Mouse (Mus musculus) c-Kit-positive CD71-negative TER-119-negative erythroid progenitor cells, embryonic 14.5 days (primary cell): ENCODE results near the gene Ptgis.
A peak's percentile ranks its signal among the peaks of the same experiment; 100 is the strongest.
"Not testable (repeated sequence)": the region's sequence is repeated elsewhere in the genome, so short reads cannot be mapped to it uniquely, and the experiment has no call there.

ENCODE experiments used
- DNase-seq: peaks from one replicate; pipeline ENCODE4 v3.0.0-alpha.2; 2013; ENCODE audit warnings: low read depth

Ptgis gene

DNA sequence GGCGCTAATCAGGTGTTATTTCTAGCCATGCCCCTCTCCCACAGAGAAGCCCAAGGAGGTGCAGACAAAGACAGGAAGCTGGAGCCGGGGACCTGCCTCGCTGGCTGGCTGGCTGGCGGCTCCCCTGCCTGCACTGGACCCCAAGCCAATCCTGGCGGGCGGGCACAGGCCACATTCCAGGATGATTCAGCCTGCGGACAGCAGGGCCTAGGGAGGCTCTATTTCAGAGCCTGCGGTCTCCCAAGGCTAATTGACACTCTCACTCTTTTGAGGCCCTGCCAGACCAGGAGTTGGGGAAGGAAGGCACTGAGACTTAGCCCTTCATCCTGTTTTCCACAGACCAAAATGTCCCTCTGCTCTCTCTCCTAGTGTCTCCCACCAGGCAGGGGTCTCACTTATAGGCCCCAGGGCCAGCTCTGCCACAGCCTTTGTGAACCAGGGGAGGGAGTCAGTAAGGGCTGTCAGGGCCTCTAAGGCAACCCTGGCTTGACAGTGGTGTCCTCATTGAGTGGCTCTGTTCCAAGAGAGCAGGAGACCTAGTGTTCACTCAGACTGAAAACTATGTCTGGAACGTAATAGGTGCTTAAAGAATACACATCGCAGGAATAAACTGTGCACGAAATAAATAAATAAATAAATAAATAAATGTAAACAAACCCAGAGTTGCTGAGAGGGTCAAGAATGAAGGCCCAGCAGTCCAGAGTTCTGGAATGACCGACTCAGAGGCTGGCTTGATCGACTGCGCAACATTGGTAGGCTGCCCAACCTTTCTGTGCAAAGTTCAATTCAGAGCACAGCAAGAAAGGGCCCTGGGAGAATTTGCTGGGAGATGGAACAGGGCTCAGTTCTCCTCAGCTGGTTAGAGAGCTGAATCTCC is 8.0 kb downstream of the Ptgis start:
- DNase-seq: no peak

DNA sequence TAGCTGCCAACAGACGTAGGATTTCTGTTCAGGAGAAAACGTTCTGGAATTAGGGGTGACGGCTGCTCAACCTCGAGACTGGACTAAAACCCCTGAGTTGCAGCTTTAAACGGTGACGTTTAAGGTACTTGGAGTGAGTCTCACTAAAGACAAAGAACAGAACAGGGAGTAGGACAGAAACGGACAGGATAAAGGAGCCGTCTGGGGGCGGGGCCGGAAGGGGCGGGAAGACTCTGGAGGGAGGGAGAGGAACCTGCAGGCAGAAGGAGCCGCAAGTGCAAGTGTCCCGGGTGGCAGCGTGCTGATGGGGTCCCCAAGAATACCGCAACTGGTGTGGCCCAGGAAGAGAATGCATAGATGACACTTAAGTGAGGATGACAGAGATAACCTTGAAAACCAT is 9.8 kb downstream of the Ptgis start:
- DNase-seq: no peak

DNA sequence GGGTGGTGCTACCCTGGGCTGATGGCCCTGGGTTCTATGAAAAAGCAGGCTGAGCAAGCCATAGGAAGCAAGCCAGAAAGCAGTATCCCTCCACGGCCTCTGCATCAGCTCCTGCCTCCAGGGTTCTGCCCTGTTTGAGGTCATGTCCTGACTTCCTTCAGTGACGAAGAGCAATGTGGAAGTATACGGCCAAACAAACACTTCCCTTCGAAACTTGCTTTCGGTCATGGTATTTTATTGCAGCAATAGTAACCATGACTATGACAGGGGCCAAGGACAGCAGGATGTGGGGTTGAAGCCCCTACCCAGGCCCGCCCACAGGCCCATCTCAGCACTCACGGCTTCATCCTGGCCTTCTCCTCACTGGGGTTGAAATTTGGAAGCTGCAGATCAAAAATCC is 15.5 kb downstream of the Ptgis start:
- no peak for DNase-seq

DNA sequence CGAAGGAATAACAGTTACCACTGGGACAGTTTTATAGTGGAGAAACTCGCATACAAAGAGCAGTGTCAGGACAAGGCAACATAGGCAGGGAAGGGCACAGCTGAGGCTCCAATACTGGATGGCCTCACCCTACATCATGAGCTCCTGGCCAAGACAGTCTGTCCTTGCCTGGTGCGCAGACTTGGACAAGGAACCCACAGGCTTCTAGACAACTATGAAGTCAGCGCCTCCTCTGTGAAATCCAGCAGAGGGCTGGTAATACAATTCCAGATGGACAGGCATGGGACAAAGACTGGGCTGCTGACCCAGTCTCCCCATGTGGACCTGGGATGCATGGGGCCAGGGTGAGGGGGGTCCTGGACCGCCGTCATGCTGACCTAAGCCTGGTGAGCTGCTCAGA is 16.2 kb downstream of the Ptgis start:
- DNase-seq: no peak

DNA sequence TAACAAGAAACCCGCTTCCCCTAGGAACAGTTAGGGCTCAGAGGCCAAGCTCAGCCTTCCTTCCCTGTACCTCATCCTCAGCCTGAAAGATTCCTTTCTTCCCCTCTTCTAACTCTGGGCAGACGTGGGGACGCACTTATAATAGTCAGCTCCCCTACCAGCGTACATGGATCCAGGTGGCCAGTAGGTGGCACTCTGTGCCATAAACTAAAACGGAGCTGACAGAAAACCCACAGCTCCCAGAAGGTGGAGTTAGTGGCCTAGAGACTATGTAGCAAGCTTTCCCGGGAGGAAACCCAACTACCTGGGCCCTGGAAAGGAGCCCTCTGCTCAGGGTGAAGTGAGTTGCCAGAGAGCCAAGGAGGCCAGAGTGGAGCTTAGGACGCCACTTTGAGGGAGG is 18.3 kb downstream of the Ptgis start:
- DNase-seq: peak; percentile 73

DNA sequence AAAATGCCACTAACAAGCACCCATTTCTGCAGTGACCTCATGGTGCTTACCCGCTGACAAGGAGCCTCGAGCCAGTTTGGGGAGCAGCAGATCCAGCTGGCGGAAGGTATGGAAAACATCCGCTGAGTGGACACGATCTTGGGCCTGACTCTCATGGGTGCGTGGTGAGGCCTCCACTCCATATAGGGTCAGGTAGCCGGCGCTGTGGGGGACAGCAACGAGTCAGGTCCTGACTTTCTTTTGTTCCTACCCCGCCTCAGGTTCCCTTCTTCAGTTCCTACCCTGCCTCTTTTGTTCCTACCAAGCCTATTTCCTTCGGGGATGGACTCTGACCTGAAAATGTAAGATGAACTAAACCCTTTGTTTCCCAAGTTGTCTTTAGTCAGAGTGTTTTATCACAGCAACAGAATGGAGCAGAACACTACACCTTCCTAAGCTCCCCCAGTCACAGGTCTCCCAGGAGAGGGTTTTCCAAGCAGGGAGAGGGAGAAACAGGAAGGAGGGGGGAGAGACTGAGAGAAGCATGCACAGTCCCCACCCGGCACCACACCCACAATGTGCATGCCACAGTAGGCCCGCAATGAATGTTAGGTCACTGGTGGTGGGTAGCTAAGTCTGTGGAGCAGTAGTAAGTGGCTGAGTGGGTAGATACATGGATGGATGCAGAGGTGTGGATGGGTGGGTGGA is 19.1 kb downstream of the Ptgis start:
- DNase-seq: no peak

DNA sequence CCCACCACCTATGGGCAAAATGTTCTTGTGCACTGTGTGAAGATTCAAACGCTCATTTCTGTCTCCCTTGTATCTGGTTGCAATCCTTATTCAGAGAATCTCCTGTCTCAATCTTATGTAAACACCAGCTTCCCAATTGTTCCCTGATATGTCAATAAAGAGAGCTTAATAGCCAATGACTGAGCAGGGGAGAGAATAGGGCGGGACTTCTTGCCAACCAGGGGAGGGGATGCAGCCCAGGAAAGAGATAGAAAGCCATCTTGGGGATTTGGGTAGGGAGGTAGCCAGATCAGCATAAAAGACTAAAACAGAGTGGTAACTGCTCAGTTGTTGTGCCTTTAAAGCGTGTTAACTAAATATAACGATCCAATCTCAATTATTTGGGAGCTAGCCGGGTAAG is 19.7 kb downstream of the Ptgis start:
- DNase-seq: no peak

DNA sequence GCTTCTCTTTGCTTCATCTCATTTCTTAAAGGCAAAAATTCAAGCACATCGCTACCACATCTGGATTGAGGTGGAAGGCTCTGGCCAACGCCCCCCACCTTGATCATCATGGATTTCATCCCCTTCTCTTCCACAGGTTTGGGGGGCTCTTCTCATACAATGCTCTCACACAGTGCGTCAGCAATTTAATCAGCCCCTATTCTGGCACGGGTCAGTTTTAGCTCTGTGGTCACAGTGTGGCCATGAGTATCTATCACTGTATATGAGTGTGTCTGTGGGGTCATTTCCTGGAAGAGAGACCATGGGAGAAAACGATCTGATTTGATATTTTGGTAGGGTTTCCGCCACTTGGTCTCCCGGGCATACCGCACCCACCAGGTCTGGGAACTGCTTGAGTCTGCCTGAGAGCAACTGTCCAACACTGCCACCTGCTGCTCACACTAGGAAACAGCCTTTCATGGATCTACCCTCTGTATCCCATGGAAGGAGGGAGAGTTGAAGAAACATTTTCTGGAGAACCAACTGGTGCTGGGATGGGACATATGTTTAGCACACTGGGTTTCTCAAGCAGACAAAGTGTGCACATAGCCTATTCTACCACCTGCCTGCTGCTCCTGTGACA is 21.1 kb downstream of the Ptgis start:
- DNase-seq: peak; percentile 69

DNA sequence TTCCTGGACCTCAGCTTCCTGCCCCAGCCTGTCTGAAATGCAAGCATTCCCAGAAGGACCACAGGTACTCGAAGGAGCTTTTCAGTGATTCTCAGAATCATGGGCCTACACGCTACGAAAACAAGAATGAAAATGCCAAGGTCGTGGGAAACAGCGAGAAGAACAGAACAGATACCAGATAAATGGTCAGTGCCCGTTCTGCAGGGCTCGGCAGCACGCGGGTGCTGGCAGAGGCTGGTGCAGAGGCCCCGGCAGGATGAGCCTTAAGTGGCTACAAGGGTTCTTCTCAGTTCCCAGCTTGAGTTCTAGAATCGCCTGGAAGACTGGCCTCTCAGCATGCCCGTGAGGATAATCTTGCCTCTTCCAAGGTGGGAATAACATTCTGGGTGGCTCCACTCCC is 26.7 kb downstream of the Ptgis start:
- no peak for DNase-seq

DNA sequence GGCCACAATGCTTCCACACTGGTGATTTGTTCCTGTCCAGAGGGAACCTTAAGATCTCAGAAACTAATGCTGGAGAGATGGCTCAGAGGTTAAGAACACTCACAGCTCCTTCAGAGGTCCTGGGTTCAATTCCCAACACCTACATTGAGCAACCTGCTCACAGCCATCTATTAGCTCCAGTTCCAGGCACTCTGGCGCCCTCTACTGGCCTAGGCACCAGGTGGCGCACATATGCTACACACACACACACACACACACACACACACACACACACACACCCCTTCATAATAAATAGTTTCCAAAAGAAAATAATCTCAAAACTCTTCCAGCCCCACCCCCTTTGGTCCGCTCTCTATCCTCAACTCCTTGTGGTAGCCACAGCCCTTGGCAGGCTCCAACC is 27.3 kb downstream of the Ptgis start:
- no peak for DNase-seq

DNA sequence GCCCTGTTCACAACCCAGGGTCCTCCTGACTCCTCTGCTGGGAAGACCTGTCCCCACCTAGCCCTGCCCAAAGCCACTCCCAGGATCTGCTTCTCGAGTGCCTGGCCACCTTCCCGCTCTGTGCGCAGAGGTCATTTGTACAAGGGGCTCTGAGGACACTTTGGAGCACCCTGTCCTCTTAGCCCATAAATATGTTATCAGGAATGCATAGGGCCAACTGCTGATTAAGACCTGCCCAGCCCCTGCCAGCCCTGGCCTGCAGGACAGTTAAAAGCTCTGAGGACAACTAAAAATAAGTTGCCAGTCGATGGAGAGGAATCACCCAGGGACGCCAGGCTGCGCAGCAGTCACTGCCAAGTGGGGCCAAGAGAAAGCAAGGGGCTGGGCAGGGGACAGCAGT is 27.9 kb downstream of the Ptgis start:
- no peak for DNase-seq

DNA sequence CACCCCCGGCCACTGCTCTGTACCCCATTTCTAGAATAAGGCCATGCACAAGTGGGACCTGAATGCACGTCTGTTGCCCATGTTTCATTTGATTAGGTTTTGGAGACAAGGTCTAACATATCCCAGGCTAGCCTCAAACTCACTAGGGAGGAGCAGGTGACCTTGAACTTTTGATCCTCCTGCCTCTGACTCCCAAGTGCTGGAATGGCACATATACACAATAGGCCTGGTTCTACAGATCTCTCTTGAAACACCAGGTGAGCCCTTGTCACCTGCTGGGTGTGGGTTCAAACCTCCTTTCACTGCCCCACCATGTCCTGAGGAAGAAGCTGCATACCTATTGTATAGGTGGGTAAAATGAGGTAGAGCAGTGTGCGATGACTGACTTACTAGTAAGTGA is 28.3 kb downstream of the Ptgis start:
- DNase-seq: no peak

DNA sequence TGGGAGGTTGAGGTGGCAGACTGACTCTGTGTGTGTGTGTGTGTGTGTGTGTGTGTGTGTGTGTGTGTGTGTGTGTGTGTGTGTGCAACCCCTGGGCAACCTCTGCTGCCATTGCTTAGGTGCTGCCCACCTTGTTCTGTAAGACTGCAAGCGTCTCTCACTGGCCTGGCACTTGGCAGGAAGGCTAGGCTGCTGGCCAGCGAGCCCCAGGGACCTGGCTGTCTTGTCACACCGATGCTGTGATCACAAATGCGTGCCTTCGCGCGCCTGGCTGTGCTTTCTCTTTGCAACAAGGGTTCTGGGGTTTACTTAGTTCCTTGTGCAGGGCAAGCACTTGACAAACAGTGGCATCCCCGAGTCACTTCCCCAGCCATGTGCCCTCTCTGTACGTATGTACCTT is 30.5 kb downstream of the Ptgis start:
- no peak for DNase-seq

DNA sequence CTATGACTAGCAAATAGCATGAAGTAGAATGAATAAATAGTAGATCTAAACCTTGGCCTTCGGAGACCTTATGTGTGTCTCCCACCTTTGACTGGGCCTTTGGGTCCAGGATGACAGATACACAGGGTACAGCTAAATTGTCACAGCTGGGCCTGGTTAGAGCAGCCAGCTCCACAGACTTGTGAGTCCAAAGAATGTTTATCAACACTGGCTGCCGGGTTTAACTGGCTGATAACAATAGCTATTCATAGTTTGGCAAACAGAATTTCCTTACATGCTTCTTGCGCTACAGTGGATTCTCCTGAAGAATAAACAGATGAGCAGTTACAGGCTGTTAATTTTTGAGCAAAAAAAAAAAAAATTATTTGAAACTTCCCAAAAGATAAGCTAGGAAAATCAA is 31.4 kb downstream of the Ptgis start:
- DNase-seq: no peak

DNA sequence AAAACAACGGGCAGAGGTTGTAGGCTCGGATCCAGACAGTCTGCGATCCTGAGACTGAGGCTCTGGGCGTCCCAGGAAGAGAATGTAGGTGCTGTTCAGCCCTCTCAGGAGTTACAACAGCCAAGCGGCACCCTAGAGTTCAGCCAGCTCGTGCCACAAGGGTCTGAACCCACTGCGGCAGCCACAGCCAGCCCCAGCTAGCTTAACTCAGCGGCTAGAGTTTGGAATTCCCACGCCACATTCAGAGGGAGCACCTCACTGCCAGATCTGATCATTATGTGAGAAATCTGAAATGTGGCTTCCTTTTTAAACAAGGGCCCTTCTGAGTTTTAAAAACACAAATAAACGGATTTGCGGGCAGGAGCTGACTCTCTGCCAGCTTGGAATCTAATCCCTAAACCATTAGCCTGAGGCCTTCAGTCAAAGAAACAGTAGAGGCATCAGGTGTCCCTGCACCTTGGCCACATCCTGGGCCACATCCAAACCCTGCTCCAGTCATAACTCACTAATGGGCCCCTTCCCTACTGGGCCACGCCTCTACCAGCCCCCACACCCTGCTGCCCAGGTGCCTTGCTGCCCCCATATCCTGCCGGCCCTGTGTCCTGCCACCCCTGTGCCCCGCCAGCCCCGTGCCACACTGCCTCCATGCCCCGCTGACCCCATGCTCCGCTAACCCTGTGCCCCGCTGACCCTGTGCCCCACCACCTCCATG is 34.3 kb downstream of the Ptgis start:
- no peak for DNase-seq

DNA sequence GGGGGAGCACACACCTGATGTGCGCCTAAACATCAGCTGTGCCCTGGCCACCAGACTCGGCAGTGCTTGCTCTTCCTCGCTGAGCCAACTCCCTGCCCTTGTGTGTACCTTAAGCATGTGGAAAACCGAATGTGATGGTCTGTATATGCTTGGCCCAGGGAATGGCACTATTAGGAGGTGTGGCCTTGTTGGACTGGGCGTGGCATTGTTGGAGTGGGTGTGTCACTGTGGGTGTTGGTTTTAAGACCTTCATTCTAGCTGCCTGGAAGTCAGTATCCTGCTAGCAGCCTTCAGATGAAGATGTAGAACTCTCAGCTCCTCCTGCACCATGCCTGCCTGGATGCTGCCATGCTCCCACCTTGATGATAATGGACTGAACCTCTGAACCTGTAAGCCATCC is 35.7 kb downstream of the Ptgis start:
- DNase-seq: not testable (repeated sequence)

DNA sequence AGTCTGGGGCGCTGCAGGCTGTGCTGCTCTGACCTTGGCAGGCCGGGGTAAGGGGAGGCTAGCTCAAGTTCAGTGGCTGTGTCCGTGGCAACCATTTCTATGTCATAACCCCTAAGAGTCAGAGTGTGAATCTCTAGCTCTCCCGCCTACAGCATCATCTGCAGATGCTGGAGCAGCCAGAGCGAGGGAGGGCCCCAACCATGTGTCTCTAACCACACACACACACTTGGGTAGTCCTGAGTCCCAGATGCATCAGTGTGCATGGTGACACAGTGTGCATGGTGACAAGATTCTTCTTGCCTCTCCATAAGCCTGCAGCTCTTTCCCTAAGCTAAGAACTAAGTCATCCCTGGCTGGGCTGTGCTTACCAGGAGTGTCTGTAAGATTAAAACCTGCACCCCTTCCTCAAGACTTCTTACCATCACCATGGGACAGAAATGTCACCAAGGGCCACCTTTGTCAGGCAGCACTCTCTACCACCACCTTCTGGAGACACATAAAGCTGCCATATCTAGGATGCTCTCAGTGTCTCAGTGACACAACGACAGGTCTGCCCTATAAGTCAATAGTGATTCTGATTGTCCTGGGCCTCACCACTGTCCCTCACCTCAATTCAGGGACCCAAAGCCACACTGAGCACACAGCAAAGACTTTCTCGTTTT is 36.8 kb downstream of the Ptgis start:
- DNase-seq: no peak

DNA sequence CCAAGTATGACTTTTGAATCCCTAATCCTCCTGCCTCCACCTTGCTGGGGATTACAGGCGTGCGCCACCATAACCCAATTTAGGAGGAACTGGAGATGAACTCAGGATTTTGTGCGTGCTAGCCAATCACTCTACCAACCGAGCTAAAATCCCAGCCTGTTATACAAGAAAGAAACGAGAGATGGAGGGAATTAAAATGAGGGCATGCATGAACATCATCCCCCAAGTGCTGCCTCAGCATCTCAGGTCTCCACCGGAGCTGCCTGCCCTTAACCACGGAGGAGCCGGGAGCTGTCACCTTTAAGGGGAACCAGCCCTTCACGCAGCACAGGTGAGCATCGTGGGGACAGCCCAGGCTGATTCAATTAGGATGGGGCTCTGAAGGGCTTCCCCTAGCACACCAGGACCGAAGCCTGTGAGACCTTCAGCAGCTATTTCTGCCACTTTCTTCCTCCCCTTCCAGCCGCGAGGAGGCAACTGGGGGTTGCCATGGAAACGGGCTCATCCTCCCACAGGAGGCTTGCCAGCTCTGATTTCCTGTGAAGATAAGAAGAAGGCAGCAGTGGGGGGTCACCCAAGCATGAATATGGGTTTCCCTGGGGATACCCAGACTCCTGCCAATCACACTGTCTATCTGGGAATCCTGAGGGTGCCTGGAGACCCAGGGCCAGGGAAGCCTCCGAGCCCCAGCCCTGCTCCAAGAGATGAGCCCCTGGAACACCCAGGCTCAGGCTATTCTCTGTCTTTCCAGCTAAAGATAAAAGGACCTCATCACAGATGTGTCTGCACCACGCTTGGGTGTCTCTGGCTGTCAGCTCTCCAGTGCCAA is 38.7 kb downstream of the Ptgis start:
- DNase-seq: no peak

DNA sequence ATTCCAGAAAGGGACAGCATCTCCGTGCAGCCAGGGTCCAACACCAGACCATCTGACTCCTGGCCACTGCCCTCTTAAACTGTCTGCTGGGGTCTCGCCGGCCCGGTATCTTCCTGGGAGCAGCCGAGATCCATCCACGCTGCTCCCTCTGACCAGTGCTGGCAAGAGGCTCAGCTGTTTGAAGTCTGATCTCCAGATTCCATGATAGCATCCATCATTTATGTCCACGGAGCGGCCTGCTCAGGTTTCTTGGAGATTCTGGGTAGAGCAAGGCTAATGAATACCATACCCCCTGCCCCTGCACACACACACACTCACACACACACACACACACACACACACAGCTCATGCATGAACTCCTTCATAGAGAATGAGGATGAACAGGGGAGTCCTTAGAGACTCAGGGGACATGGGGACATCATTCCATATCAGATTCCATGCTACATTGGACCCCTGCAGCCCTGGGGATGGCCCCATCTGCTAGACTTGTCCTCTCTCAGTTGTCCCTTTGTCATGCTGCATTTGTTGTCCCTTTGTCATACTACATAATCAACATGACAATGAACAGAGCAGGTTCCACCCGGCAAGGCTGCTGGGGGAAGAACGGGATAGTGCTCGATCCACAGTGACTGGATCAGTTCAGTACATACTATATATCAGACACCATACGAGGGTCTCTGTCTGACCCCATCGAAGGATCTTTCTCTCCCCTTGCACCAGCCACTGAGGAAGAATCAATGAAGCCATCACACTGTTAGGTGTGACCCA is 41.6 kb downstream of the Ptgis start:
- no peak for DNase-seq

DNA sequence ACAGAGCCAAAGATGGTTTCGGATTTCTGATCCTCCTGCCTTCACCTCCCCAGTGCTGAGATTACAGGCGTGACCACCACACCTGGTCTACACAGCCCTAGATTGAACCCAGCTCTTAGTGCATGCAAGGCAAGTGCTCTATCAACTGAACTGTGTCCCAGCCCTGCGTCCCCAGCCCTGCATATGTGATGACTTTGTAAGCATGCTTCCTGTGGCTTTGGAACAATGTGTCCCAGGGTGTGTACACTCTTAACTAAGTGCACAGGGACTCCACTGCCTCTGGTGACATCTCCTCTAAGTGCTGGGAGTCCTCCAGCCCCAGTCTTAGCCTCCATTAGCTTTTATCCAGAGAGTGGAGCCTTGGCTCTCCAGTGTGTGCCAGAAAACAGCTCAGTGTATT is 47.0 kb downstream of the Ptgis start:
- DNase-seq: no peak

DNA sequence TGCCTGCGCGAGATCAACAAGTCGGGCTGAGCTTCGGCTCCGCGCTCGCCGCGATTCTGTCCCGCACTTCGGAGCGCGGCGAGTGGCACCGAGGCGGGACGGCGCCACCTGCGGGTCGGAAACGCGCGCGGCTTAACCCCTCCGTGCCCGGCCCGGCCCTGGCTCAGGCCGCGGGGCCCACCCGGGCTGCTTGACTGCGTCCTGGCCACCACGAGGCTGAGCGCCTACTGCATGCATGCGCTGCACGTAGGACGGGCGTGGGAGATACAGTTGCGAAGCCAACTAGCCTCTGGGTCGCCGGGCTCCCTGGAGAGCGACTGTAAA is 50.4 kb downstream of the Ptgis start, which contains the start of gene Kcnb1:
TSS of gene Kcnb1 (minus strand) at position 80 of the 324 bp plus-strand sequence.
- no peak for DNase-seq
